Mouse (Mus musculus) liver, postnatal 0 days (tissue): Measurements from ENCODE around the gene Vegfd. TPM values are rescaled to one million over a fixed set of nuclear protein-coding genes. Genes with fewer than 3 reads are reported as not detected.
A peak's percentile ranks its signal among the peaks of the same experiment; 100 is the strongest.

Experiments
- ATAC-seq: fragments of 200-750 bp; cut with Nextera tagmentation; 2 replicates; pipeline ENCODE4 v1.8.0; 2017; ENCODE audit warnings: mild to moderate bottlenecking, moderate library complexity
- DNase-seq: peaks from one replicate; pipeline ENCODE4 v3.0.0-alpha.2; 2016
- H3K27ac ChIP-seq: fragments of 300-500 bp; sonication (generic); 2 replicates; pipeline ENCODE4 v1.5.1; 2014; ENCODE audit warnings: antibody characterized with exemption, moderate library complexity, mild to moderate bottlenecking, low read depth
- H3K27me3 ChIP-seq: fragments of 300-500 bp; sonication (generic); 2 replicates; pipeline ENCODE4 v1.6.1; 2014; ENCODE audit warnings: low read length, control low read depth, mixed read lengths; ENCODE audit not compliant: insufficient read depth
- H3K36me3 ChIP-seq: fragments of 300-500 bp; sonication (generic); replicated peaks from 2 replicates; pipeline ENCODE4 v1.6.1; 2014; ENCODE audit warnings: mild to moderate bottlenecking, control low read depth, low read length, moderate library complexity, mixed read lengths; ENCODE audit not compliant: insufficient read depth
- H3K4me1 ChIP-seq: fragments of 300-500 bp; sonication (generic); 2 replicates; pipeline ENCODE4 v1.6.1; 2014; ENCODE audit warnings: antibody characterized with exemption, mild to moderate bottlenecking, control low read depth; ENCODE audit not compliant: insufficient read depth
- H3K4me2 ChIP-seq: fragments of 300-500 bp; sonication (generic); 2 replicates; pipeline ENCODE4 v1.6.1; 2014; ENCODE audit warnings: low read depth, mild to moderate bottlenecking, low read length, moderate library complexity, mixed read lengths
- H3K4me3 ChIP-seq: fragments of 300-500 bp; sonication (generic); 2 replicates; pipeline ENCODE4 v1.5.1; 2014; ENCODE audit warnings: low read depth, low read length
- H3K9ac ChIP-seq: fragments of 300-500 bp; sonication (generic); replicated peaks from 2 replicates; pipeline ENCODE4 v1.6.1; 2014; ENCODE audit warnings: mild to moderate bottlenecking, moderate library complexity
- H3K9me3 ChIP-seq: fragments of 300-500 bp; sonication (generic); 2 replicates; pipeline ENCODE4 v1.6.1; 2016; ENCODE audit warnings: mild to moderate bottlenecking, control low read depth, low read length, mixed read lengths
- CTCF ChIP-seq: sonication (generic); IDR thresholded peaks from 2 replicates; pipeline ENCODE4 v1.5.1; 2016; ENCODE audit warnings: antibody characterized with exemption, low read depth
- EP300 ChIP-seq: IDR thresholded peaks from 2 replicates; pipeline ENCODE4 v1.6.1; 2016; ENCODE audit warnings: antibody characterized with exemption, low read depth, mild to moderate bottlenecking
- WGBS: fragments of 180-500 bp; shearing (Covaris S2); extraction: QIAGEN DNeasy Blood & Tissue Kit; methylation state at CpG from one replicate; pipeline ENCODE4 v1.1.7; 2014; ENCODE audit not compliant: insufficient replicate concordance; 5-methylcytosine and 5-hydroxymethylcytosine counted together
- polyA plus RNA-seq: library from polyadenylated mRNA; unstranded; fragments of >200 nt; fragmentation: Nextera tagmentation; extraction: Ambion mirVana; gene quantifications from 2 replicates; pipeline ENCODE4 v1.2.1, GENCODE M21; 2015

Vegfd gene
- polyA plus RNA-seq, 1 experiment from 2014 or later, result 0.38 TPM

GRCm38 (mm10) chrX:164428224-164428623, 55.0 kb downstream of the Vegfd start:
- no peak overlapping the region for H3K4me3 ChIP-seq
- H3K36me3 ChIP-seq, result peaks cover 22% of the 10 kb centered on the region; the same call in 1 of the 2 replicates
- ATAC-seq (no peak), DNase-seq (no peak)
- H3K9me3 ChIP-seq, result no peaks in the 10 kb centered on the region
- H3K4me2 ChIP-seq, result no peak overlapping the region
- no peak for TF ChIP-seq EP300
- TF ChIP-seq CTCF, result no peak
- H3K4me1 ChIP-seq, result no peaks in the 10 kb centered on the region
- no peak overlapping the region for H3K9ac ChIP-seq
- WGBS, result 80% methylated on average over 2 of the region's 2 CpGs
- H3K27ac ChIP-seq, result no peak overlapping the region
- no peaks in the 10 kb centered on the region for H3K27me3 ChIP-seq

GRCm38 (mm10) chrX:164430621-164431020, 57.4 kb downstream of the Vegfd start:
- TF ChIP-seq EP300 (no peak), CTCF (no peak)
- Histone ChIP-seq H3K27me3 (no peaks in the 10 kb centered on the region), H3K36me3 (peaks cover 17% of the 10 kb centered on the region; the same call in 1 of the 2 replicates), H3K9ac (no peak overlapping the region), H3K4me3 (no peak overlapping the region), H3K4me2 (no peak overlapping the region), H3K9me3 (no peaks in the 10 kb centered on the region), H3K4me1 (no peaks in the 10 kb centered on the region), H3K27ac (no peak overlapping the region)
- WGBS, result 67% methylated on average over 6 of the region's 6 CpGs
- DNase-seq, result no peak
- ATAC-seq, result no peak

GRCm38 (mm10) chrX:164431133-164431532, 58.0 kb downstream of the Vegfd start:
- Histone ChIP-seq H3K9ac (no peak overlapping the region), H3K27me3 (no peaks in the 10 kb centered on the region), H3K4me3 (no peak overlapping the region), H3K4me2 (no peak overlapping the region), H3K27ac (no peak overlapping the region), H3K36me3 (peaks cover 17% of the 10 kb centered on the region; the same call in 1 of the 2 replicates), H3K9me3 (no peaks in the 10 kb centered on the region), H3K4me1 (no peaks in the 10 kb centered on the region)
- DNase-seq, result no peak
- WGBS, result 61% methylated on average over 2 of the region's 2 CpGs
- ATAC-seq, result 0 out of 2 replicates have a peak, but pooled peaks have one; percentile 13
- TF ChIP-seq CTCF (no peak), EP300 (no peak)

GRCm38 (mm10) chrX:164431541-164431940, 58.4 kb downstream of the Vegfd start:
- Histone ChIP-seq H3K27ac (no peak overlapping the region), H3K36me3 (peaks cover 17% of the 10 kb centered on the region; the same call in 1 of the 2 replicates), H3K4me3 (no peak overlapping the region), H3K4me2 (no peak overlapping the region), H3K27me3 (no peaks in the 10 kb centered on the region), H3K9me3 (no peaks in the 10 kb centered on the region), H3K9ac (no peak overlapping the region), H3K4me1 (no peaks in the 10 kb centered on the region)
- ATAC-seq (no peak), DNase-seq (no peak)
- WGBS, result 61% methylated on average over 6 of the region's 6 CpGs
- TF ChIP-seq EP300, result no peak
- TF ChIP-seq CTCF, result no peak

GRCm38 (mm10) chrX:164432682-164433081, 59.5 kb downstream of the Vegfd start:
- Histone ChIP-seq H3K4me1 (no peaks in the 10 kb centered on the region), H3K4me2 (no peak overlapping the region), H3K36me3 (peaks cover 15% of the 10 kb centered on the region; the same call in 1 of the 2 replicates), H3K27ac (no peak overlapping the region), H3K9ac (no peak overlapping the region), H3K4me3 (no peak overlapping the region), H3K27me3 (no peaks in the 10 kb centered on the region), H3K9me3 (no peaks in the 10 kb centered on the region)
- TF ChIP-seq CTCF, result no peak
- TF ChIP-seq EP300, result no peak
- ATAC-seq, result no peak
- DNase-seq, result no peak
- WGBS, result 78% methylated on average over 9 of the region's 9 CpGs

- no peak within 1 kb of the TSS; the same call in 1 of the 2 replicates for H3K4me2 ChIP-seq
- H3K4me1 ChIP-seq, result no peaks in the 10 kb centered on the region
- H3K9me3 ChIP-seq, result no peaks in the 10 kb centered on the region
- ATAC-seq (no peak), DNase-seq (no peak)
- 40% methylated on average over 8 of the region's 8 CpGs for WGBS
- no peak within 1 kb of the TSS for H3K27ac ChIP-seq
- peaks cover 5% of the 10 kb centered on the region; the same call in 1 of the 2 replicates for H3K36me3 ChIP-seq
- no peaks in the 10 kb centered on the region for H3K27me3 ChIP-seq
- no peak within 1 kb of the TSS for H3K4me3 ChIP-seq
- TF ChIP-seq EP300 (no peak), CTCF (no peak)
- no peak within 1 kb of the TSS for H3K9ac ChIP-seq
Measured at GRCm38 (mm10) chrX:164436709-164437108, 63.5 kb downstream of the Vegfd start, which contains the start of gene Asb11. Asb11 (plus strand) TSS chrX:164436994.
